Mouse (Mus musculus) urinary bladder, postnatal 10 days (tissue): Measurements from ENCODE around the gene Nfkbib.

Experiments used
- DNase-seq: peaks from one replicate; pipeline ENCODE4 v3.0.0; 2022; ENCODE audit warnings: low spot score

Gene Nfkbib

DNA sequence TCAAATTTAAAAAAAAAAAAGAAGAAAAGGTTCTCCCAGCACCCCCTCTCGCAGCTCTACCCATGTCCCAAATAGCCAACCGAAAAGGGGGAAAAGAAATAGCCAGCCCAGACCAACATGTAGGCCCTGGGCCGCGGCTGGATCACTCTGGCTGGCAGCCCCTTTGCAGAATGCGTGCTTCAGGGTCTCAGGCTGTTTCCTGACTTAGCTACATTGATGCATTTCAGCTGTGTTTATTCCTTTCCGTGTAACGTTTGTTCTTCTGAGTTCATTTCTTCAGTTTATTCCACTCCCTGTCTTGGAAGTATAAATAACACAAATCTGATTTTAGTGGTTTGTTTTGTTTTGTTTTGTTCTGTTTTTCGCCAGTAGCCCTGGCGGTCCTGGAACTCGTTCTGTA is 49.6 kb downstream of the Nfkbib start:
- DNase-seq, result no peak

DNA sequence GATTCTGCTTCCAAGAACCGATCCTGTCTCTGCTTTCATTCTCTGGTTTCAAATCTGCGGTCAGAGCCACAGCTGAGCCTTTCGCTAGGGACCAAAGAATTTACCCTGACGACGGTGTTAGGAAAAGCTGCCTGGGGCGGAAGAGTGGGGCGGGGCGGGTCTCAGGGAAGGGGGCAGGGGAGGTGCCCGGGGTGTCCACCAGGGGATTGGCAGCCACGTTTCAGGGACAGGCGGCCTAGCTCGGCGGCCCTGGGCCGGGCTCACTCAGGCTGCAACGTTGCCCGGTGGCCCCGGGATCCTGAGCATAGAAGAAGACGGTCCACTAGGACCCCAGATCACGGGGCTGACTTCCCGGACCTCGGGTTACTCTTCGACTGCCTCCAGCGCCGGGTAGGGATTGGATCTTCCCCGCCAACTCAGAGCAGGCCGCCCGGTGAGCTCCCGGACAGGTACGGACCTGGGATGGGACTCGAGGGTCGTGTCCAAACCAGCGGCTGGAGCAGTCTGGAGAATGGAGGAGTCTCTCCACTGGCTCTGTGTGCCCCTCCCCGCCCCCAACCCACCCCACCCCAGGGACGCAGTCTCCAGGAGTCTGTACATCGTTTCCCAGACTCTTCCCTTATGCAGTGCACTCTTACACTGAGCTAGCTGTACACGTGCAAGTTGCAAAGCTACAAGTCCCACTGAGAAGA is 50.6 kb downstream of the Nfkbib start, which contains the start of gene Fbxo17:
Fbxo17 (plus strand) TSS at position 215 of the 692 bp plus-strand sequence.
- no peak for DNase-seq

DNA sequence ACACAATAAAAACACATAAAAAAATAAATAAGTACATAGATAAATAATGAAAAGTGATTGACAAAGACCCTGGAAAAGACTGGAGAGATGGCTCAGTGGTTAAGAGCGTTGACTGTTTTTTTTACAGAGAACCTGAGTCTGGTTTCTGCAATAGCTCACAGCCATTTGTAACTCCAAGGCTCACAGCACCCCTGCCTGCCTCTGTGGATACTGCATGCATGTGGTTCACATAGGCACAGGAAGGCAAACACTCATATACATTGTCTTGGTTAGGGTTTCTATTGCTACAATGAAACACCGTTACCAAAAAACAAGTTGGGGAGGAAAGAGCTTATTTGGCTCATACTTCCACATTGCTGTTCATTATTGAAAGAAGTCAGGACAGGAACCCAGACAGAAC is 51.7 kb downstream of the Nfkbib start:
- DNase-seq, result no peak

DNA sequence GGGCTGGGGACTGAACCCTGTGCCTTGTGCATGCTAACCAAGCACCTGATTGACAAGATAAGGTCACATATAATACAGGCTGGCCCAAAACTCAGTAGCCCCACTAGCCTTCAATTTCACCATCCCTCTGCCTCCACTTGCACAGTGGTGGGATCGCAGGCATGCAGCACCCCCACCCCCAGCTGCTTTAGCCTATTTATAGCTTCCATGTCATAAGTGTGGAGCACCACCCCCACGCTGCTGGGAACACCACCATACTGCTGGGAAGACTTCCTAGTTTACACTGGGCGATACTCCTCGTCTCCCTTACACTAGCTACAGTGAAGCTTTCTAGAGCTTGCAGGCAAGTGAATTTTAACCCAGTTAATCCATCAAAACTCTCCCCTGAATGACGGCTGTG is 52.6 kb downstream of the Nfkbib start:
- DNase-seq, result no peak

DNA sequence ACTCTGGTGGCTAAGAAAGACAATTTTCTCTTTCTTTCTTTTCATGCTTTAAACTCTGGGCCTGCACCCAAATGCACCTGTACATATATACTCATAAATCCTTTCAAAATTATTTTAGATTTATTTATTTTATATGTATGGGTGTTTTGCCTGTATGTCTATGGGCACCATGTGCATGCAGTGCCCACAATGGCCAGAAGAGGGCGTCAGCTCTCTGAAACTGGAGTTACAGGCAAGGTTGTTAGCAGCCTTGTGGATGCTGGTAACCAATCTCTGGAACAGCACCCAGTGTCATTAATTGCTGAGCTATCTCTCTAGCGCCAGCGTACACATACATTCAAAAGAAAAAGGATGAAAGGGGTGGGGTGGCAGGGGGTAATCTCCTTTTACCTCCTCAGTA is 56.4 kb downstream of the Nfkbib start:
- no peak for DNase-seq

DNA sequence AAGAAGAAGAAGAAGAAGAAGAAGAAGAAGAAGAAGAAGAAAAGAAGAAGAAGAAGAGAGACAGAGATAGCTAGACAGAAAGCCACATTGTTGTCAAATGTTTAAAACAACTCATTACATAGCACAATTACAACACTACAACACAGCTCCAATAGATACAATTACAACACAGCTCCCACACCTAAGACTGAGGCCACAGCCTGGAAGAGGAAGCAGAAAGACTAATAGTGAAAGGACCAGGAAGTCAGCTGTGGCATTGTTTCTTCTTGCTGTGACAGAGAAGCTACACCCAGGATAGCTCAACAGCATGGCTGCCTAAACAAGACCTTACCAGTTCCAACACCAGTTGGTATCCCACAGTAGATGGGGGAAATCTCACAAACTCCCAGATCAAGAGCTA is 57.9 kb downstream of the Nfkbib start:
- DNase-seq, result no peak
